Mouse (Mus musculus) ES-Bruce4 (cell line): Measurements from ENCODE around the gene Prr22.

Experiments used
- CTCF ChIP-seq: IDR thresholded peaks from one replicate; pipeline ENCODE4 v1.8.1; 2011; ENCODE audit warnings: low read depth, low read length
- EP300 ChIP-seq: IDR thresholded peaks from 2 replicates; pipeline ENCODE4 v1.6.1; 2011; ENCODE audit warnings: low read depth, low read length; ENCODE audit not compliant: insufficient read depth
- POLR2A ChIP-seq: IDR thresholded peaks from one replicate; pipeline ENCODE4 v1.8.1; 2011; ENCODE audit warnings: low read length; ENCODE audit not compliant: insufficient read depth

DNA sequence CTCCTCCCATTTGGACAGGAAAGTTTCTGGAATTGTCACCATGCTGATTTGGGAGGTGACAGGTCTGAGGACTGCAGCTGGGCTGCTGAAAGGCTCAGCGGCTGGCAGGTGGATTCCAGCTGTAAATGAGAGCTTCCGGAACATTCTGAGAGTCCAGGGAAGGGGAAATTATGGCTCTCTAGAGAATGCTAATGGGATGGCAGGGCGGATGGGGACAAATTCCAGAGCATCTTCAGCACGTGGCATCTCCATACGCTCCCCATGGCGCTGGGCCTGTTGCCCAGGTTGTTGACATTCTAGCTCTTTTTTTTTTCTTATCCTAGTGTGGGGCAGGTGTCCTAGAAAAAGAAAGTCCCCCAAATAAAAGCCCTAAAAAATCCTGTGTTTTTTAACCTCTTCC lies 40.9 kb upstream of the Prr22 start:
- TF ChIP-seq CTCF, result no peak
- no peak for TF ChIP-seq EP300
- TF ChIP-seq POLR2A, result no peak
